9 mouse cellular contexts compared by ENCODE assay signal in genomic region chr16:37109285-37109684, GRCm38 (mm10).
DNase-seq lines count a peak whose midpoint lies in the region; ATAC-seq and TF ChIP-seq lines count a peak whose summit lies in the region.
"Had no signal": no experiment of that assay in that cellular context is flagged by ENCODE, and none has a peak within 500 bp of the region (broad histone marks: within the 10 kb centered on the region; RNA-seq: fewer than 3 reads in every experiment).

No protein-coding gene starts in this region.

- in situ Hi-C loops in Patski (cut with MboI; ENCODE audit: low pct_unique_long_range_greater_than_20kb): no loop called here

- H3K9ac ChIP-seq in heart, embryonic 15.5 days: no peak overlapping the region
- no peak overlapping the region for H3K9ac ChIP-seq in stomach, embryonic 15.5 days
- H3K9ac ChIP-seq: liver, embryonic 15.5 days had no signal

- peaks cover 49% of the 10 kb centered on the region for H3K27me3 ChIP-seq in Patski
- H3K27me3 ChIP-seq in heart, embryonic 15.5 days: no peaks in the 10 kb centered on the region
- no peaks in the 10 kb centered on the region for H3K27me3 ChIP-seq in stomach, embryonic 15.5 days (replicated peaks)
- H3K27me3 ChIP-seq: liver, embryonic 15.5 days had no signal

- DNase-seq in CD4-positive, CD25-positive, alpha-beta regulatory T cell, adult 2 months (ENCODE audit: low read depth, low spot score): peak; percentile 34
- DNase-seq in Patski (ENCODE audit: low read depth, low spot score): no peak
- peak; percentile 31 to 43 for DNase-seq in kidney, postnatal 25 days
- no peak for DNase-seq in urinary bladder, postnatal 25 days (ENCODE audit: low spot score)

- 0 out of 2 replicates have a peak, but pooled peaks cover 2% of the 10 kb centered on the region for H3K4me1 ChIP-seq in heart, embryonic 15.5 days (replicated peaks)
- H3K4me1 ChIP-seq in stomach, embryonic 15.5 days: no peaks in the 10 kb centered on the region
- H3K4me1 ChIP-seq: liver, embryonic 15.5 days had no signal

- CTCF ChIA-PET in Patski (lab: Charles Lee): interaction anchor here (0.9 to 1.2 kb wide), 3 partner anchors 10 to 575 kb away, joined by 3 to 8 read pairs (median 3); no protein-coding TSS in a partner anchor

- H3K9me3 ChIP-seq in heart, embryonic 15.5 days (replicated peaks): no peaks in the 10 kb centered on the region
- no peaks in the 10 kb centered on the region for H3K9me3 ChIP-seq in stomach, embryonic 15.5 days
- H3K9me3 ChIP-seq: liver, embryonic 15.5 days had no signal

- TF ChIP-seq CTCF in Patski (IDR thresholded peaks at IDR 0.05): peak; percentile 79

- H3K4me2 ChIP-seq in heart, embryonic 15.5 days: no peak overlapping the region
- no peak overlapping the region for H3K4me2 ChIP-seq in stomach, embryonic 15.5 days
- H3K4me2 ChIP-seq: liver, embryonic 15.5 days had no signal

- WGBS in heart, embryonic 15.5 days: 22% methylated on average over 3 of the region's 3 CpGs
- 20% methylated on average over 3 of the region's 3 CpGs for WGBS in stomach, embryonic 15.5 days

- no peaks in the 10 kb centered on the region for H3K36me3 ChIP-seq in heart, embryonic 15.5 days
- no peaks in the 10 kb centered on the region for H3K36me3 ChIP-seq in stomach, embryonic 15.5 days
- H3K36me3 ChIP-seq: liver, embryonic 15.5 days had no signal

- no peak overlapping the region for H3K27ac ChIP-seq in heart, embryonic 15.5 days
- H3K27ac ChIP-seq in stomach, embryonic 15.5 days: no peak overlapping the region
- H3K27ac ChIP-seq: liver, embryonic 15.5 days had no signal

- peak; percentile 76 for ATAC-seq in Patski
- peak; percentile 91 for ATAC-seq in common myeloid progenitor, adult 5-6 weeks (replicated peaks; ENCODE audit: low read depth, poor library complexity, severe bottlenecking)
- 0 out of 2 replicates have a peak, but pooled peaks have one; percentile 22 for ATAC-seq in heart, embryonic 15.5 days (replicated peaks; ENCODE audit: insufficient number of reproducible peaks, insufficient read depth, low FRiP score, low read depth)
- ATAC-seq in megakaryocyte progenitor cell, adult 5-6 weeks (replicated peaks; ENCODE audit: poor library complexity): peak; percentile 93
- ATAC-seq in stomach, embryonic 15.5 days (ENCODE audit: insufficient read depth, low FRiP score, low read depth): peak; percentile 80

- POLR2A ChIA-PET in Patski (lab: Charles Lee): no interaction called here

- no peak overlapping the region for H3K4me3 ChIP-seq in heart, embryonic 15.5 days
- H3K4me3 ChIP-seq in stomach, embryonic 15.5 days (replicated peaks): no peak overlapping the region
- H3K4me3 ChIP-seq: liver, embryonic 15.5 days had no signal

Comparison
In these comparisons a context has a peak if more than half of its experiments do, and no peak if none do; other contexts are left out.
1. DNase-seq: peak in CD4-positive, CD25-positive, alpha-beta regulatory T cell, adult 2 months (single experiment) and kidney, postnatal 25 days (2 of 2); none in Patski (single experiment) and urinary bladder, postnatal 25 days (single experiment).
2. ATAC-seq: peak in every context shown above with its lines; median percentile 93 in megakaryocyte progenitor cell, adult 5-6 weeks; 91 in common myeloid progenitor, adult 5-6 weeks; 80 in stomach, embryonic 15.5 days; 76 in Patski; 22 in heart, embryonic 15.5 days.